Mouse (Mus musculus) hindbrain, postnatal 0 days (tissue): ENCODE data around the gene Tkfc. TPM values are rescaled to one million over a fixed set of nuclear protein-coding genes. Genes with fewer than 3 reads are reported as not detected.

ENCODE experiments used
- ATAC-seq: fragments of 200-750 bp; cut with Nextera tagmentation; 2 replicates; pipeline ENCODE4 v1.8.0; 2017; ENCODE audit warnings: mild to moderate bottlenecking, moderate TSS enrichment, moderate library complexity
- DNase-seq: peaks from one replicate; pipeline ENCODE4 v3.0.0-alpha.2; 2015; ENCODE audit warnings: low spot score
- H3K27ac ChIP-seq: fragments of 300-500 bp; sonication (generic); 2 replicates; pipeline ENCODE4 v1.5.1; 2014; ENCODE audit warnings: mild to moderate bottlenecking
- H3K27me3 ChIP-seq: fragments of 300-500 bp; sonication (generic); 2 replicates; pipeline ENCODE4 v1.6.1; 2014; ENCODE audit warnings: low read length, mixed read lengths; ENCODE audit not compliant: insufficient read depth
- H3K36me3 ChIP-seq: fragments of 300-500 bp; sonication (generic); 2 replicates; pipeline ENCODE4 v1.6.1; 2014; ENCODE audit warnings: low read length, mixed read lengths; ENCODE audit not compliant: insufficient read depth
- H3K4me1 ChIP-seq: fragments of 300-500 bp; sonication (generic); 2 replicates; pipeline ENCODE4 v1.6.1; 2014; ENCODE audit warnings: antibody characterized with exemption, low read length, mixed read lengths; ENCODE audit not compliant: insufficient read depth
- H3K4me2 ChIP-seq: fragments of 300-500 bp; sonication (generic); 2 replicates; pipeline ENCODE4 v1.6.1; 2014; ENCODE audit warnings: low read depth, mild to moderate bottlenecking, low read length, moderate library complexity, mixed read lengths
- H3K4me3 ChIP-seq: fragments of 300-500 bp; sonication (generic); 2 replicates; pipeline ENCODE4 v1.5.1; 2014; ENCODE audit warnings: low read length
- H3K9ac ChIP-seq: fragments of 300-500 bp; sonication (generic); replicated peaks from 2 replicates; pipeline ENCODE4 v1.6.1; 2014; ENCODE audit warnings: mild to moderate bottlenecking, low read length, moderate library complexity, mixed read lengths
- H3K9me3 ChIP-seq: fragments of 300-500 bp; sonication (generic); 2 replicates; pipeline ENCODE4 v1.6.1; 2016; ENCODE audit warnings: low read length, mixed read lengths
- CTCF ChIP-seq: IDR thresholded peaks from 2 replicates; pipeline ENCODE4 v1.5.1; 2016; ENCODE audit warnings: antibody characterized with exemption, control low read depth, low read depth
- WGBS: fragments of 180-500 bp; shearing (Covaris S2); extraction: QIAGEN DNeasy Blood & Tissue Kit; methylation state at CpG from one replicate; pipeline ENCODE4 v1.1.7; 2014; 5-methylcytosine and 5-hydroxymethylcytosine counted together
- polyA plus RNA-seq: library from polyadenylated mRNA; unstranded; fragments of >200 nt; fragmentation: Nextera tagmentation; extraction: Ambion mirVana; gene quantifications from 2 replicates; pipeline ENCODE4 v1.2.1, GENCODE M21; 2015
- total RNA-seq: library from RNA; depleted of rRNA; stranded (reverse); fragments of >200 nt; gene quantifications from 2 replicates; pipeline ENCODE4 v1.2.3, GENCODE M21; 2014

Tkfc gene
- total and polyA plus RNA-seq, 2 experiments from 2014 or later: 18.2 to 18.4 TPM

- H3K4me1 ChIP-seq: peaks cover 11% of the 10 kb centered on the region
- no peaks in the 10 kb centered on the region for H3K27me3 ChIP-seq
- peak overlapping the region; percentile 22 for H3K4me3 ChIP-seq
- peaks cover 20% of the 10 kb centered on the region; the same call in 1 of the 2 replicates for H3K36me3 ChIP-seq
- ATAC-seq (peak; percentile 57), DNase-seq (peak; percentile 95)
- peak; percentile 91 for TF ChIP-seq CTCF
- peak overlapping the region; percentile 88 for H3K27ac ChIP-seq
- peak overlapping the region; percentile 53 for H3K4me2 ChIP-seq
- H3K9ac ChIP-seq: peak overlapping the region; percentile 52
- 0% methylated on average over 9 of the region's 9 CpGs for WGBS
- no peaks in the 10 kb centered on the region for H3K9me3 ChIP-seq
Observed at GRCm38 (mm10) chr19:10602787-10603186, 2.7 kb downstream of the Tkfc start.

GRCm38 (mm10) chr19:10602247-10602769 is 3.1 kb downstream of the Tkfc start:
- H3K27me3 ChIP-seq: no peaks in the 10 kb centered on the region
- ATAC-seq (no peak), DNase-seq (no peak)
- peaks cover 15% of the 10 kb centered on the region; the same call in 1 of the 2 replicates for H3K36me3 ChIP-seq
- H3K4me1 ChIP-seq: peaks cover 11% of the 10 kb centered on the region
- TF ChIP-seq CTCF: no peak
- peak overlapping the region; percentile 22 for H3K4me3 ChIP-seq
- H3K9ac ChIP-seq: peak overlapping the region; percentile 52
- no peaks in the 10 kb centered on the region for H3K9me3 ChIP-seq
- peak overlapping the region; percentile 88 for H3K27ac ChIP-seq
- 1% methylated on average over 6 of the region's 6 CpGs for WGBS
- peak overlapping the region; percentile 53 for H3K4me2 ChIP-seq

GRCm38 (mm10) chr19:10599648-10600047 is 5.8 kb downstream of the Tkfc start:
- Histone ChIP-seq H3K4me2 (no peak overlapping the region), H3K27me3 (no peaks in the 10 kb centered on the region), H3K27ac (no peak overlapping the region), H3K9ac (no peak overlapping the region), H3K4me3 (no peak overlapping the region), H3K9me3 (no peaks in the 10 kb centered on the region), H3K36me3 (peaks cover 22% of the 10 kb centered on the region; the same call in 1 of the 2 replicates), H3K4me1 (0 out of 2 replicates have a peak, but pooled peaks cover 4% of the 10 kb centered on the region)
- DNase-seq (no peak), ATAC-seq (no peak)
- TF ChIP-seq CTCF: no peak
- WGBS: 92% methylated on average over 2 of the region's 2 CpGs

GRCm38 (mm10) chr19:10598188-10598587 is 7.3 kb downstream of the Tkfc start:
- Histone ChIP-seq H3K36me3 (peaks cover 26% of the 10 kb centered on the region; the same call in 1 of the 2 replicates), H3K4me3 (no peak overlapping the region), H3K27ac (no peak overlapping the region), H3K9me3 (no peaks in the 10 kb centered on the region), H3K4me2 (no peak overlapping the region), H3K4me1 (0 out of 2 replicates have a peak, but pooled peaks cover 4% of the 10 kb centered on the region), H3K9ac (no peak overlapping the region), H3K27me3 (no peaks in the 10 kb centered on the region)
- WGBS: 38% methylated on average over 3 of the region's 3 CpGs
- ATAC-seq (no peak), DNase-seq (no peak)
- peak; percentile 9; the same call in 1 of the 2 replicates for TF ChIP-seq CTCF

- no peak overlapping the region for H3K27ac ChIP-seq
- H3K4me1 ChIP-seq: no peaks in the 10 kb centered on the region
- H3K9me3 ChIP-seq: no peaks in the 10 kb centered on the region
- ATAC-seq (no peak), DNase-seq (no peak)
- H3K4me2 ChIP-seq: no peak overlapping the region
- WGBS: 93% methylated on average over 6 of the region's 6 CpGs
- H3K36me3 ChIP-seq: peaks cover 12% of the 10 kb centered on the region; the same call in 1 of the 2 replicates
- no peak for TF ChIP-seq CTCF
- no peaks in the 10 kb centered on the region for H3K27me3 ChIP-seq
- no peak overlapping the region for H3K9ac ChIP-seq
- H3K4me3 ChIP-seq: no peak overlapping the region
Observed at GRCm38 (mm10) chr19:10591659-10592377, 13.6 kb downstream of the Tkfc start.

GRCm38 (mm10) chr19:10590301-10590700 is 15.2 kb downstream of the Tkfc start:
- H3K36me3 ChIP-seq: peaks cover 8% of the 10 kb centered on the region; the same call in 1 of the 2 replicates
- no peak overlapping the region for H3K27ac ChIP-seq
- no peaks in the 10 kb centered on the region for H3K4me1 ChIP-seq
- WGBS: 81% methylated on average over 3 of the region's 3 CpGs
- H3K4me3 ChIP-seq: no peak overlapping the region
- TF ChIP-seq CTCF: no peak
- H3K4me2 ChIP-seq: no peak overlapping the region
- H3K27me3 ChIP-seq: no peaks in the 10 kb centered on the region
- H3K9me3 ChIP-seq: no peaks in the 10 kb centered on the region
- DNase-seq (no peak), ATAC-seq (no peak)
- H3K9ac ChIP-seq: no peak overlapping the region
